Mouse (Mus musculus) stomach, embryonic 16.5 days (tissue): ENCODE measurements around the gene Eps8l3. TPM values are rescaled to one million over a fixed set of nuclear protein-coding genes. Genes with fewer than 3 reads are reported as not detected.

ENCODE experiments used
- ATAC-seq: fragments of 200-750 bp; cut with Nextera tagmentation; 2 replicates; pipeline ENCODE4 v1.8.0; 2017; ENCODE audit warnings: moderate number of reproducible peaks, moderate TSS enrichment; ENCODE audit not compliant: insufficient read depth, low FRiP score
- H3K27ac ChIP-seq: fragments of 300-500 bp; sonication (generic); 2 replicates; pipeline ENCODE4 v1.5.1; 2014; ENCODE audit warnings: low read length
- H3K27me3 ChIP-seq: fragments of 300-500 bp; sonication (generic); 2 replicates; pipeline ENCODE4 v1.6.1; 2014; ENCODE audit warnings: low read length, control low read depth, mixed read lengths; ENCODE audit not compliant: control insufficient read depth, insufficient read depth
- H3K36me3 ChIP-seq: fragments of 300-500 bp; sonication (generic); 2 replicates; pipeline ENCODE4 v1.6.1; 2014; ENCODE audit warnings: low read length; ENCODE audit not compliant: control insufficient read depth, insufficient read depth
- H3K4me1 ChIP-seq: fragments of 300-500 bp; sonication (generic); 2 replicates; pipeline ENCODE4 v1.6.1; 2014; ENCODE audit warnings: low read length, control low read depth, mixed read lengths; ENCODE audit not compliant: control insufficient read depth, insufficient read depth
- H3K4me2 ChIP-seq: fragments of 300-500 bp; sonication (generic); 2 replicates; pipeline ENCODE4 v1.6.1; 2014; ENCODE audit warnings: low read depth, low read length, mixed read lengths
- H3K4me3 ChIP-seq: fragments of 300-500 bp; sonication (generic); replicated peaks from 2 replicates; pipeline ENCODE4 v1.5.1; 2014; ENCODE audit warnings: mild to moderate bottlenecking, low read length
- H3K9ac ChIP-seq: fragments of 300-500 bp; sonication (generic); 2 replicates; pipeline ENCODE4 v1.6.1; 2014; ENCODE audit warnings: low read length
- H3K9me3 ChIP-seq: fragments of 300-500 bp; sonication (generic); replicated peaks from 2 replicates; pipeline ENCODE4 v1.6.1; 2016; ENCODE audit warnings: low read length, control low read depth; ENCODE audit not compliant: control insufficient read depth
- WGBS: fragments of 180-500 bp; shearing (Covaris S2); extraction: QIAGEN DNeasy Blood & Tissue Kit; methylation state at CpG from one replicate; pipeline ENCODE4 v1.1.7; 2014; 5-methylcytosine and 5-hydroxymethylcytosine counted together
- polyA plus RNA-seq: library from polyadenylated mRNA; unstranded; fragments of >200 nt; fragmentation: Nextera tagmentation; extraction: Ambion mirVana; gene quantifications from 2 replicates; pipeline ENCODE4 v1.2.1, GENCODE M21; 2015

The Eps8l3 gene
- polyA plus RNA-seq, 1 experiment from 2014 or later, result 35.9 TPM

DNA sequence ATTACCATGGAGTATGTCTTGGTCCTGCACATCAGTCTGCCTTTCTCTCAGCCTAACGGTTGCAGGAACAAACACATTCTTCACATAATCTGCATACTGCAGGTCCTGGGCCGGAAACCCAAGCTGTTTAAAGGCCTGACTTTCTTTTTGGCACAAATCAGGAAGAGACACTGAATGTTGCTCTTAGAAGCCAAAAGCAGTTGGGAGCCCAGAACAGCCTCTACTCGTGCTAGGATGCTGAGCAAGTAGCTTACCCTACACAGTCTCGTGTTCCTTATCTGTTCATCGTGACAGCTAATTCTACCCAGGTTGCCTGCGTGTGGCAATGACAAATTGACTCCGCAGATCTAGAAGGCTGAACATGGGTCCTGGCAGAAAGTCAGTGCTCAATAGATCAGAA lies 63.5 kb downstream of the Eps8l3 start:
- H3K4me1 ChIP-seq, result peaks cover 5% of the 10 kb centered on the region; the same call in 1 of the 2 replicates
- WGBS, result 57% methylated on average over 7 of the region's 7 CpGs

DNA sequence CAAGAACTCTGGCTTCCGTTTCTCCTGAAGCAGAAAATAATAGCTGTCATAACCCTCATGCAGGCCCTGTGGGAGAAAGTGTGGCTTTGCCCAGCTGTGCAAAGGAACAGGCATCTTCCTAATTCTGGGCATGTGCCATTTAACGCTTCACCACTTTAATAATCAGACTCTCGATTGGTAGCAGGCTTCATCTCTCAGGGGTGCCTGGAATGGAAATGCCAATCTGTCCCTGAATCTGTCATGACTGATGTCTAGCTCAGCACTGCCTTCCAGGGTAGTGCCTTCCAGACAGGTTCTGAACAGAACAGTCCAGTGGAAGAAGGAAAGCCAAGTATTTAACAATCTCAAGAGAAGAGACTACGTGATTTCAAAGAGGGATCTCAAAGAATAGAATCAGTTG lies 64.2 kb downstream of the Eps8l3 start:
- no peak overlapping the region for H3K27ac ChIP-seq
- no peaks in the 10 kb centered on the region for H3K9me3 ChIP-seq
- no peak overlapping the region for H3K4me2 ChIP-seq
- WGBS, result 78% methylated on average over 4 of the region's 4 CpGs
- H3K27me3 ChIP-seq, result no peaks in the 10 kb centered on the region
- no peak overlapping the region for H3K4me3 ChIP-seq
- peaks cover 5% of the 10 kb centered on the region; the same call in 1 of the 2 replicates for H3K4me1 ChIP-seq
- no peak overlapping the region for H3K9ac ChIP-seq
- ATAC-seq, result no peak
- no peaks in the 10 kb centered on the region for H3K36me3 ChIP-seq

More for the DNA sequence above, 63.5 kb downstream of the Eps8l3 start:
- Histone ChIP-seq H3K4me2 (no peak overlapping the region), H3K27ac (no peak overlapping the region), H3K27me3 (no peaks in the 10 kb centered on the region), H3K36me3 (no peaks in the 10 kb centered on the region), H3K9me3 (no peaks in the 10 kb centered on the region), H3K9ac (no peak overlapping the region), H3K4me3 (no peak overlapping the region)
- ATAC-seq, result no peak

Other genes starting within 250 kb of the Eps8l3 start
- not detected in 2 replicates for gene Gm10961, start 245.9 kb upstream of the Eps8l3 start, polyA plus RNA-seq
- 32.7 and 36.4 TPM in 2 replicates for gene Strip1, start 245.5 kb upstream of the Eps8l3 start, polyA plus RNA-seq
- 65.8 and 71.2 TPM in 2 replicates for gene Ahcyl1, start 180.7 kb upstream of the Eps8l3 start, polyA plus RNA-seq
- 19.2 and 20.2 TPM in 2 replicates for gene Csf1, start 116.8 kb upstream of the Eps8l3 start, polyA plus RNA-seq
- gene Gstm5, start 18.6 kb downstream of the Eps8l3 start, polyA plus RNA-seq, result 131 and 144 TPM in 2 replicates
- 24.7 and 24.8 TPM in 2 replicates for gene Gstm7, start 54.6 kb downstream of the Eps8l3 start, polyA plus RNA-seq
- 10.4 and 11.2 TPM in 2 replicates for gene Gstm6, start 66.5 kb downstream of the Eps8l3 start, polyA plus RNA-seq
- gene Gstm3, start 92.1 kb downstream of the Eps8l3 start, polyA plus RNA-seq, result 63.5 and 80.8 TPM in 2 replicates
- 196 and 225 TPM in 2 replicates for gene Gstm2, start 109.2 kb downstream of the Eps8l3 start, polyA plus RNA-seq
- gene Gstm1, start 140.7 kb downstream of the Eps8l3 start, polyA plus RNA-seq, result 513 and 679 TPM in 2 replicates
- 26.5 and 29.6 TPM in 2 replicates for gene Gstm4, start 167.7 kb downstream of the Eps8l3 start, polyA plus RNA-seq
- gene Ampd2, start 209.4 kb downstream of the Eps8l3 start, polyA plus RNA-seq, result 49.8 and 51.9 TPM in 2 replicates
- gene Gnat2, start 215.6 kb downstream of the Eps8l3 start, polyA plus RNA-seq, result 1.3 TPM in 2 replicates